Mouse (Mus musculus) layer of hippocampus, adult 9-11 months (tissue): ENCODE measurements at regions not wholly inside any gene's neighbourhood (a gene's known extent, or its start where the extent isn't known, plus 50 kb on each side); places are given as distances from the start of the nearest gene placed in this dataset.
"Not testable (repeated sequence)": the region's sequence is repeated elsewhere in the genome, so short reads cannot be mapped to it uniquely, and the experiment has no call there.

Experiments
- DNase-seq: peaks from one replicate; pipeline ENCODE4 v3.0.0; 2022

DNA sequence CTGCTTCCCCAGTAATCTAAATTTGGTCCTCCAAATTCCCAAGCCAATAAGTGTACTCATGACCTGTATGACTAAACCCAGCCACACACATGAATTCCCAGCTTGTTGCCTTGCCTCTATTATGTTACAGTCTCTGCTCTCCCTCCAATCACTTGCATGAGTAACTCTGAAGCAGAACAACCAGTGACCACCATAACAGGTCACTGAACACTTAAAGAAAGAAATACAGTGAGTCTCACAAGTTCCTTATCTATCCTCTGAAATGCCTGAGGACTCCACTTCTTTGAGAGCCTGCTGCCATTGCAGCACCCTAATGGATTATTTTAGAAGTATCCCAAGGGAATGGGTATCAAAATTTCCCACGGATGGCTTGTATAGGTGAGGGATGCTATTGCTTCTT lies 909.7 kb downstream of the Sorcs3 start:
- DNase-seq = no peak

DNA sequence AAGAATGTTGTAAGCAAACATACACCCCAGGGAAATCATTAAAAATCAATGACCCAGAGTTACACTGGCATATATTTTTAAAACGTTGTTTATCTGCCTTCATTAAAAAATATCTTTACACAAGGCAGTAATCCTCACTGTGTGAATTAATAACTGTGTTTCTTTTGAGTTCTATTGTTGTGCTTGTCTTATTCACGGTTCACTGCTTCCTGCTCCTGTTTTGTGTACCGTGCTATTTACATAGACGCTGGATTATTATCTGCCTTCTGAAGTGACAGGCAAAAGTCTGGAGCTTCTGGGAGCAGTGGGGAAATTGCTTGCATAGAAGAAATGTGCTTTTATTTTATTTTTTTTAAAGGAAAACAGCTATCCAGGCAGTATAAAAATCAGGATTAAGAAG lies 925.8 kb downstream of the Sorcs3 start:
- no peak for DNase-seq

DNA sequence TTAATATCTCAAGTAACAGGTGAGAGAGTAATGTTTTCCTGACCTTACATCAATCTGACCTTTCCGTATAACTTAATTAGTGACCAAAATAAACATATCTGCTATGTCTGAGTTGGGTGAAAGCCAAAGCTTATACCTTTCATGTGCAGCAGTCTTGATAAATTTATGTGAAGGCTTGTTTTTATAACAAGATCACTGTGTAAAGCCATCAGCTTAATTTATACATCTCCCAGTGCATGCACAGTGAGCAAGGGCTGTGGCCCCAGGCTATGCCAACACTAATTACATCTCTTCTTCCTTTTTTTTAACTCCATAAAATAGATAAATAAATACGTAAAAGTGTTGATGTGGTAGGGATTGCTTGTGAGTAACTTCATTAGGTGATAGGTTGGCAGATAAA lies 966.3 kb downstream of the Sorcs3 start:
- no peak for DNase-seq

DNA sequence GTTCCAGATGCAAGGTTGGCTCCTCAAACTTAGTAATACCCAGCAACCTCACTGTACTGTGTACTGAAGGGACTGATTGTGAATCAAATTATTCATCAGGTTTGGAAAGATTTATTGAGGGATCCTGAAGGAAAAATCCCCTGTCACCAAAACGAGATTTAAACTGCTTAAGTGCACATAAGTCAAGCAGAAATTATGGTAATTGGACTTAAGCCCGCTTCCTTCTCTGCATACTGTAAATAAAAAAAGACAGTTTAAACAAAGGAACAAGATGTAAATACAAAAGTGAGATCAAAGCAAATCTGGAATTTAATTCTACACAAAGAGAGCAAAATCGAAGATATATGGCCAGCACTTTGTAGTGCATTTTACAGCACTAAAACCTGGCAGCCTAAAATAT lies 1002.1 kb downstream of the Sorcs3 start:
- no peak for DNase-seq

DNA sequence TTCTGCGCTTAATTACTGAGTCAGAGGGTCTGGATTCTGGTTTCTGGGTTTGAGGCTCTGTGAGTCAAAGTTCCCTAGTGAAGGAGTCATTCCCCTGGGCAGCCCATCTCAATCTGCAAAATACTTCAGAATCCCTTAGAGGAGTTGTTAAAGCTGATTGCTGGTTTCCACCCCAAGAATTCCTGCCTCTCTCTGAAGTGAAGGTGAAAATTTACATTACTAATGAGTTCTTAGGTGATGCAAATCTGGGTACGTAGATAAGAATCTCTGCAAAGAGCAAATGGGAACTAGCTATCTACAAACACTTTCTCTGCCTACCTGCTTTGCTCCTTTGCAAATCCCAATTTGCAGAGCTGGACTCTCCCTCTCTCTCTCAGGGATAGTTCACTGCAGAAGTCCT lies 1036.8 kb downstream of the Sorcs3 start:
- no peak for DNase-seq

DNA sequence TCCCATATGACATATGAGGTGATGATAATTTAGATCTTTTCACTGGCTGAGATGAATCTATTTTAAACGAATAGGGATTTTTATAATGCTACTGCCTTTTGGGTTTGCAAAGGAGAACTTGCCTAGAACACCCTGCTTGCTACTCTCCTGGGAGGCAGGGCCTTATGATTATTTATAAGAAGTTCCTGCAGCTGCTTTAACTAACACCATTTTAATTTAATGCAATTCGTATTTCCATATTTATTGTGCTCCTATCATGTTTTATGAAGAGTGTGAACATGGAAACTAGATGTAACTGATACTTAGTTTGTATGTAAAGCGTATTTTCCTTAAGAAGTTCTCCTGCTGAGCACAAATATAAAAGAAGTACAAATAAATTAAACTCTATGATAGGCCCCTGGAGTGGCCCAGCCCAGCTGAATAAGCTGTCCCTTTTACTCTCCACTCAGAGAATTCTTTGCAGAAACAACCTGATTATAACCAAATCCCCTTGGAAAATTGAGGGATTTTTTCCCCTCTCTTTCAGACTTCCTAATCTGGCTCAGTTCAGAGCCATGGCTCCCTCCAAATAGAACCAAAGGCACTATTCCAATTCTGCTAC lies 1039.4 kb downstream of the Sorcs3 start:
- no peak for DNase-seq

DNA sequence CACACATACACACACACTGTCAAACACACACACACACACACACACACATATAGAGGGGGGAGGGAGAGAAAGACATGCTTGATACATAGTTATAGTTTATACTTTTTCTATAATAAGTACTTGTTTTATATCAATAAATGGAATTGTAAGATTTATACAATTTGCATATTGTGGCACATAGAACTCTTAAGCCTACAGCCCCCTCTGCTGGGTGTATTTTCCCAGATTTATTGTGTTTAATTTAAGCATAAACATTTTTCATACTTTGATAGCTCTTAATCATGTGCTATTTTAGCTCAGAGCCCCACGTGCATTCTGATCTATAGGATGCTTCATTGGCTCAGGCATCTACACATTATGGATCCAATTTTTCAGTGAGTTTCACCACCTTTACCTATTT lies 1058.8 kb downstream of the Sorcs3 start:
- DNase-seq = no peak

DNA sequence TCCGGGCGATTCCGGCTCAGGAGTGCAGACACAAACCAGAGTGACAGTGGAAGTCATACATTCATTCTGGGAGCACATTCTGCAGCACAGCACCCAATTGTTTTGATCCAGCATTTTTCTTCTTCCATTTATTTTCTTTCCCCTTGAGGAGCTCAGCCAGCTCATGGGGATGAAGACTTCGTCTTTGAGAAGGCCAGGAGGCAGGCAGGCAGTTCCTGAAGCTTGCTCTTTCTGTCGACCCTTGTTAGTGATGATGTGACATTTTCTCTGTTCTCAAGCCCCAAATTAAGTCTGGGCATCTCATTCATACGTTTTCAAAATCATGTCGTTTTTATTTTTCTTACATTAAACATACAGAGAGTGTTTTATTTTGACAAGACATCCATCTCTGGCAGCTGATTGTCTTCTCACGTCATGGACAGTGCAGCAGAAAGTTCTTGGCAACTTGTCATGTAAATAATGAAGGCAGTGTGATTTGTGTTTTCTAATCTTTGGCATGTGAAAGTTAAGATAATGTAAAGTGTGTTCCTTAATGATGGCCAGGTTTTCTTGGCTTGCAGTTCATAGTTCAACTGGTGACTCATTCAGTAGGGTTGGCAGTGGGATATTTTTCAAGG lies 1062.1 kb downstream of the Sorcs3 start:
- no peak for DNase-seq

DNA sequence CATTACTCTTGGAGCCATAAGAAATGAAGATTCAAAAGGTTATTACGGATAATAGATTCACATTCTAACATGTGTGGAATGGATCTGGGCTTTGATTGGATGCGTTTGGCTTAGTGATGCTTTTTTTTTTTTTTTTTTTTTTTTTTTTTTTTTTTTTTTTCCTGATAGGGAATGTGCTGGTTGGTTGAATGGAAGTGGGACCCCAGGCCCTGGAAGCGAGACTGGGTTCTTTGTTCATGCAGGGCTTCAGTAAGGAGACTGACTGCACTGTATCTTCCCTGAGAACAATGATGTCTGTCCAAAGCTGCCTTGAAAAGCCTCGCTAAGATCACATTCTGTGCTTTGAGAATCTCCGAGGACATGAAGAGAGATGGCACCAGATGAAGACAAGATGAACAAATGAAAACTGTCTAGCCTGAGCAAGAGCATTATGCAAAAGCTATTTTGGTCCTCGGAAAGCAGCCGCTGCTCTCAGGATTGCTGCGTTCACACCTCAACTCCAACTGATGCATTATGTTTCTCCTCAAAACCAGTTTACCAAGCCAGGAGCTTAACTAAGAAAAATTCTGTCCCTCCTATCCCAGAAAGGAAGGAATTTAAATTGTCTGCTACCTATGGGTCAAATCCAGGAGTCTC lies 1076.9 kb downstream of the Sorcs3 start:
- DNase-seq = no peak

DNA sequence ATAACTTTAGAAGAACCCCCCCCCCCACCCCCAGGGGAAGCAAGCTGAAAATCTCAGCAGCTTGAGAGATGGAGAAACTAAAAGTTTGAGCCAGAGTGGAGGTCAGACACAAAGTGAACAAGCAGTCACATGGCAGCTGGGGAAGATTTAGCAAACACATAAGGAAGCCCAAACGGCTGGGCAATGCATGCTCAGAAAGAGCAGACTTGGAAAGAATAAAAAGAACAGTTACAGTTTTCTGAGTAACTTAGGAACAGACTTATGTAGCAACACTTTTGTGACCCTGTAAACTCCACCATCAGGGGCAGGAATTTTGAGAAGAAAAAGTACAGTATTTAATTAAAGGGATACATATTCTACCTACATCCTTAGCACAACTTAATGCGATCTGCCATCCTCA lies 1089.2 kb downstream of the Sorcs3 start:
- no peak for DNase-seq

DNA sequence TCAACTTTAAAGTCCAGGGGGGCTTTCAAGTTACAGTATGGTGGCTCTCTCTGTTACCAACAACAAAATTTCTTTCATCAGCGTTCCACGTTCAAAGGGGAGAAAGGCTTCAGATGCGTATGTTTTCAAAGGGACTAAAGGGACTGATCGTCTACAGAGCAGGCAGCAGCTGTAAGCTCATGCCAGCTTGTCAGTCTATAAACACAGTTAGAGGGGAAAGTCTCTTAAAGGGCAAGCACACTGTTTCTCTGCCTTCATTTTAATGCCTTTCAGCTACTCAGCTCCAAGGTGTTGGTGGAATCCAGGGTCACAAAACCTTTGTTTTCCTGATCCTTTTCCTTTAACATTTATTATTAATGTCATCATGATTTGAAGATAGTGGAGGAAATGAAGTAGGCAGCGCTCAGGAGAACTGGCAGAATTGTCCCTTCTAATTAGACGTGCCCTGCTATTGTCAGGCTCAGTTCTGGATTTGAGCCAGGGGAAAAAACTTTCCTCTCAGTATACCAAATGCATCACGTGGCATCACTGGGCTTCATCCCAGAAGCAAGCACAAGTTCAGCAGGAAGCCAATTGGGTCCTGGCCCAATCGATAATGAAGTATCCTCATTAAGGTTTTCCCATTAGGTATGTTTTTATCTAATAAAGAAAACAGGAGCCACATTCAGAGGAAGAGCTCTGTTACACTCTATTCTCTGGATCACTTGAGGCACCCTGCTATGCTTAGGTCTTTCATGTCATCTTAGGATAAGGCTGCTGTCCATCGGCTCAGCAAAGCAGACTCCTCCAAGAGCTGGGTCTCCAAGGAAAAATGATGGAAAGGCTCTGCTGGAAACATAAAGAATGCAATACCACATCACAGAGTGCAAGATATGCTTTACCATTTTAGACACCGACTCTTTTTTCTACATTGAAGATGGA lies 1093.8 kb downstream of the Sorcs3 start:
- peak; percentile 10 for DNase-seq

DNA sequence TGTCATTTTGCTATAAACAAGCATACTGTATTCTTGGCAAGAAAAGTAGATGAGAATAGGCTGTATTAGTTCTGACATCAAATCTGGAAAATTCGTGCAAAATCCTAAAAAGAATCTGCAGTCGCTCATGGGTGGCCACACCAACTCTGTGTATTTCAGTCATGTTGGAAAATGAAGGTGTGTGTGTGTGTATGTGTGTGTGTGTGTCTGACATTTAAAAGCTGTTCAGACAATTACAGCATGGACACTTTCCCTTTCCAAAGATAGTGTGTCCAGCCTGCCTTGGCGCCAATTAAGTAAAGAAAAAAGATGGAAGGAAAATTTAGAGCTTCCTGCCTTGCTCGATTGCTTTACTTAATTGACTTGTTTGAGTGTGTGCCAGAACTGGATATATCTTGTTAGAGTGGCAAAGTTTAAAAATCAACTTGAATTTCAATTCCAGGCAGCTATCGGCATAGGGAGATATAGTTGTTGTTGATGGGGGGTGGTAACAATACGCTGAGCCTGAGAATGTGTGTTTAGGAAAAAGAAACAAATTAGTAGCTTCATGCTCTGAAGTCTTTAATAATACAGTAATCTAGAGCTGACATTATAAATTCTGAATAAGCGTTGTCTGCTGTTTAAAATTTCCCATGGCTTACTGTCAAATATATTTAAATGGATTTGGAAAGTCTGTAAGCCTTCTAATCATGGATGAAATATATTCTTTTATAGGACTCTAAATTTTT lies 1095.7 kb downstream of the Sorcs3 start:
- no peak for DNase-seq

DNA sequence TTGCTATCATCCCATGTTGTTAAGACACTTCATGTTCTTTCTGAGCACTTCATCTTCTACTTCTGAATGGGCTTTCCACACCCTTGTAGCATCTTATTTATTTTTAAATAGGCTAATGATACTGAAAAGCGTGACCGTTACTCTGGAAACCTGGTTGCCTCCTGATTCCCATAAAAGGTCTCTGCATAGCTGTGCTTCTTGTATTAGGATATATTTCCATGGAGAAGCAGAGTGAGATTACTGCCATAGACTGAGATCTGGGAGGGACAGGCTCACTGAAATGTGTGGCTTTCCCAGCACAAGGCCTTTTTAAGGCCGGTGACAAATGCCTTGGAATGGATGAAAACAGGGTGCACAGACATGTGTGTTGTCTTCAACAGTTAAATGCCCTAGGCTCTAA lies 1100.0 kb downstream of the Sorcs3 start:
- DNase-seq = no peak

DNA sequence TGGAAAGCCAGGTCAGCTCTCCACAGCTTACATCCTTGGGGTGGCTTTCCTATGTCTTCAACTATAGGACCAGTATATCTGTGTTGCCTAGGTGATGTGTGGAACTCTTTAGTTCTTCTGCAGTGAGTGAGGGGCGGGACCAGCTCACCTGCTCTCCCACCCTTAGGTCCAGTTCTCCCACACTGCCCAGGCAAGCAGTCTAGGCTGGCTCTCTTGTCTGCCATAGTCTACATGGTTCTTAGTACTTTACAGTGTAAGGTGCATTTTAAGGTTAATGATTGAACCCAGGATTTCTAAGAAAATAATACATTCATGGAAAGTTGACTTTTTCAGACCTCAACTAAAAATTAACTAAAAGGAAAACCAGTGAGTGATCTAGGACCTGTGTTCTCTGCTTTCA lies 1108.4 kb downstream of the Sorcs3 start:
- DNase-seq = no peak

DNA sequence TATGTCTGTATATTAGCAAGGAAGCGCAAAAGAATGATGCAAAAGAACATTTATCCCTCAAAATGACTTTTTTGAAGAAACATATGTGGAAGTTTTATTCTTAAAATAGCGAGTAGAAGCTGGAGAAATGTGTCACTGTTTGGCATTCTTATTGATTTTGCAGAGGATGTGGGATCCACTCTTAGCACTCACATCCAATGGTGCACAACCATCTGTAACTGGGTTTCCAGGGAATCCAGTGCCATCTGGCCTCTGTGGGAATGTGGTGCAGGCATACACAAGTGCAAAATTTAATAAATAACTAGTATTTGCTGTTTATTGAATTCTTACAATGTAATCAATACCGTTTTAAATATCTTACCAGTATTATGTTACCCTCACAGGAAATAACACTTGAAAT lies 1153.8 kb downstream of the Sorcs3 start:
- peak; percentile 75 for DNase-seq

DNA sequence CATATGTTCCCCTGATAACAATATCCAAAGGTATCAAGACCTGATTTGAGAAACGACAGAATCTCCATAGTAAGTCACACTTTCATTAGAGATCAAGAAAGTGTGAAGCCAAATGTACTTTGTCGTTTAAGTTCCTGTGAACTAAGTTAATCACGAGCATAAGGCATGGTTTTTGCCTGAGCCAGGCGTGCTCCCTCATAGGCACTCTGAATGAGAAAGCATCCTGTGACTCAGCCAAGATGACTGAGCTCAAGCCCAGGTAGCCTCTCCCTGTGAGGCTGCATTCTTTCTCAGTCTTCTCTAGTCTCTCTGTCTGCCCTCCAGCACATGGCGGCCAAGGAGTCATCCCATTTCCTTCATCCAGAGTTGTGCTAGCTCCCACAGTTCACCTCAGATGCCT lies 1154.9 kb downstream of the Sorcs3 start:
- DNase-seq = no peak

DNA sequence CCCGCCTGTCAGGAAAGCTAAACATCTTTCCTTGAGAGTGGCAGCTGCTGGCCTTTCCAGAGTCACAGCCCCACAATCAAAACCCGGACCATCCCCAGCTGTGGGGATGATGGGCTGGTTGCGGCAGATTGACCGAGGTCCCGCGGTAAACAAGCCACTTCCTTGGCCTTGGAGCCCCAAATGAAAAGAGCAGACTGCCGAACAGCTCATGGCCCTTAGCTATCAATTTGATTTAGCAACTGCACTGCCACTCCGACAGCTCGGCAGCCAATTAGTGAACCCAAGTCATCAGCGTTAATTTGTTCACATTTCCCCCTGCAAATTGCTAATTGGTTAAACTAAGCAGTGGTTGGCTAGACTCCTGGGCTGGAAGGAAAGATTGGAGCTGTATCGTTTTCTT lies 1155.3 kb downstream of the Sorcs3 start:
- not testable (repeated sequence) for DNase-seq

DNA sequence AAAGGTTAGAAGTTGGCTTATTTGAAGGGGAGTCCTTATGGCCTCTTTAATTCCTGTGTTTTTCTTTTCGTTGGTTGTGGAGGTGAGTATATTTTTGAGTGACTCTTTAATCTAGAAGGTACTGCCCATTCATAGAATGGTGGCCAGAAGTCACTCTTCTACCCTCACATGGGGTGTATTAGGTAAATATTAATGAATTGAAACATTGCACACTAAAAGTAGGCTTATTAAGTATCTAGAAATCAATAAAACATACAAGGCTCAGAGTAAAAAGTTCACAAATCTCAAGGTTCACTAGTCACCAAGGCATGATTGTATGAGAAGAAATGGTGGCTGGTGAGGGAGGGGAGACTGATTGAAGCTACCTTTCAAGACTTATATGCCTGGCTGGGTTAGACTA lies 1167.1 kb downstream of the Sorcs3 start:
- DNase-seq = no peak

DNA sequence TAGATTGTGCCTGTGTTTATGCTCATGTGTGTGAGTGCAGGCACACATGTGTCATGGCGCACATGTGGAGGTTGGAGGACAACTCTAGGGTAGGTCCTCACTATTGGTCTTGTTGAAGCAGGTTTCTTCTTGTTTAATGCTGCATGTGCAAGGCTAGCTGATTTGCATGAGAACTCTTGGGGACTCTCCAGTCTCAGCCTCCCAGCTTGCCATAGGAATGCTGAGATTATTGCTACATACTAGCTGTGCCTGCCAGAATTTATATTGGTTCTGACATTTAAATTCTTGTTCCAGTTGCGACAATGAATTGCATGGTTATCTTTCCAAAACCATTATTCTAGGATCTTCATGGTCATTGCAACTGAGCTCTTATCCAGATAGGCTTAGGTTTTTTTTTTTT lies 1168.5 kb downstream of the Sorcs3 start:
- DNase-seq = no peak

DNA sequence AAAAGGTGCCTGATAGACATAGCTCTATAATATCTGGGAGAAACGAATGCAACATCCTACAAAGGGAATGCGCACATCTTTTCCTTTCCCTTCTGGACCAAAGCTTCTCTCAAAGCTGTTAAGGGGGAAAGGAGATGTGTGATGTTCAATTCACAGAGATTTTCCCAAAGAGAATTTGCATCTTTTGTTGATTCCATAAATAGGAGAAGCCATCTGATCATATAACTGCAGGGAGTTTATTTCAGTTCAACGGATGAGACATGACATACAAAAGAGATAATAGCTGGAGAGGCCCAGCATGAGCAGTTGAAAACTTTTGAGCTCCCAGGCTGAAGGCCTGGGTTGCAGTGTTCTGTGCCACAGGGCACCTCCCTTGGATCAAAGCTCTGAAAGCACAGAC lies 1169.1 kb downstream of the Sorcs3 start:
- DNase-seq = no peak

DNA sequence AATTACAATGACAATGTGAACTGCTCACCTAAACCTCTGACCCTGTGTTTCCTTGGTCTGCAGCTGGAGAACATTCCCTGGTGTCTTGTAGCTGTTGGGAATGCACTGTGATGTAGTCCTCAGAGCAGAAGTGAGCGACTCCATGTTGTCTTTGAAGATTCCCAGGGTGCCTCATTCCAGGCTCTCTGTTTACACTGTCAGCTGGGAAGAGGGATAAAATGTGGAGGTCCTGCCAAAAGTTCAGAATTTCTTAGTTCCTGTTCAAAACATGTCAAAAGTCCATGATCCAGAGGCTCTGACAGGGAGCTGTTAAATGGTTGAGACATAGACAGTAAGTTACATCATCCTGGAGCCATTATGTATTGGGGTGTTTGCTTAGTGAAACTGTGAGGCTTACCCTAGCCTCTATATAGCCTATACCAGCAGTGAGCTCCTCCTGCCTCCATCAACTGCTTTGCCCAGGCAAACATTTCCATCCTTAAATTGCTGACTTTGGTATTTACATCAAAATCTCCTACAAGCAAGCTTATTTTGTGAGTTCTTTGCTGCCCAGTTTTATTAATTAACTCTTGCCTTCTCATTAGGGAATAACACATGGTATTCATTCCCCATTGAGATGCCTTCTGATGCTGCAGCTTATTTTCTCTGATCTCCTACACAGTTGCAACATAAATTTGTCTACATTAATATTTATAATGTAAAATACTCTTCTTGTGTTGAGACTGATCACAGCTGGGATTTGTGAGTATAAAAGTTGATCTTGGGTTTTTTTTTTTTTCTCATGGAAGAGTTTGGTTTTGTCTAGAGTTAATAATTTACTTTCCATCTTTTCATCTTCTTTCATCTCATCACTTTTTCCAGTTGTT lies 1170.2 kb downstream of the Sorcs3 start:
- DNase-seq = no peak

DNA sequence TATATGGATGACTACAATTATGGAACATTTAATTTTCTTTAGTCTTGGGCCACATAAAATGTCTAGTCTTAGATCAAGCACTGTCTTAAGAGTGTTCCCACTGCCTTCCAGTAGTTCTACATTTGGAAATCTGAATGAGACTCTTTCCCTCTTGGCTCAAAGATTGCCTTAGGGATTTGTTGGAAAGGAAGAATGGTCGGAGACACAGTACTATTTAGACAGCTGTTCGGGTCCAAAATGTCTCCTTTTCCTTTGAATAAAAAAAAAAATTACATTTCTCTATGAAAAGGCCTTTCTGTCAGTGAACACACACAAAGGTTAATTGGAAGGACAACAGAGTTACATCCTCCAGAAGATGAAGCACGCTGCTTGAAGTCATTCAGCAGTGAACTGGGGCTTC lies 1173.8 kb downstream of the Sorcs3 start:
- no peak for DNase-seq
